Mouse (Mus musculus): Measurements from ENCODE around the gene Cdc42bpa.

The Cdc42bpa gene

DNA sequence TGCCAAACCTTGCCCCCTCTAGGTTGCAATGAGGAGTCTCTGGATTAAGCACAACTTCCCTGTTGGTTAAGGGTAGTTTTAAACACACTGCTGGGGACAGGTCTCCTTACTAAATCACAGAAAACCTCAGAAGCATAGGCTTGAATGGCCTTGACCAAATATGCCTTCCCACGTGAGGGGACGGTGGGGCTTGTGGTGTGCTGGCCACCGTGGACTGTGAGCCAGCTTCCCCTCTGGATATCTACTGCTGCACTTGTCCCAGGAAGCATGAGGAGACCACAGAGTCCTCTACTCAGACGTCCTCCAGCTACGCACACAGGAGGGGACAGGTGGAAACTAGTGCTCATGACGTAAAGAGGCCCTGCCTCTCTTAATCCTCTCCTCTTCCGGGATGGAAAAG, 202.7 kb downstream of the Cdc42bpa start:
- DNase-seq (ENCODE audit: low spot score in 2 of 2) = no peak

DNA sequence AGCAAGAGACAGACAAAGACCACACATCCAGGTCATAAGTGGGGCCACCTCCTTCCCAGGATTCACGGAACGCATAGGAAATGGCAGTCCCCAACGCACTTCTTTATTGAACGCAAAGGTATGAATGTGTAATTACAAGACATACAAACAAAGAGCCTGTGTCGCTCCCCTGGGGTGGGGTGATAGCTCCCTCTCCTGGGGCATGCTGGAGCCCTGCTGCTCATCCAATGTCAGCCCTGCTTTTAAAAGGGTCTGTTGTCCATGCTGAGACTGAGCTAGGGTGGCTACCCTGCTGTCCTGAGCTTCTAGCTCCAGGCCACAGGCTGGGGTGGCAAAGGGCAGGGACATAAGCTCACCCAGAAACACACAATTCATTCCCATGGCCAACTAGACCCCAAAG, 206.3 kb downstream of the Cdc42bpa start:
- DNase-seq (ENCODE audit: low spot score in 2 of 2) = no peak

DNA sequence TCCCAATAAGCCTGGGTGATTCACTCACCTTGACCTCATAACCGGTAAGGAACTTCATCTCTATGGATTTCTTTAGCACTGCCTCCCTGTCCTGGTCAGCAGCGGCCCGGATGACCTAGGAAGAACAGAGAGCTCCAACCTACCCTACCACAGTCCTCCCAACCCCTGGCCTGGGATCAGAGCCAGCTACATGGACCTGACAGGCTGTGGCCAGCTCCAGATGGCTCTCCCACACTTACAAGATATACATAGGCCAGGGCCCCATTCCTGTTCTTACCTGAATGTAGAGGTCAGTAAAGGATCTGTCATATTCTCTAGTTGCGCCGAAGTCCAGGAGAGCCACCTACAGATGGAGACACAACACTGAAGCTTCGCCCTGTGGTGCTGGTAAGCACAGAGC, 208.0 kb downstream of the Cdc42bpa start:
- no peak for DNase-seq (ENCODE audit: low spot score in 2 of 2)

DNA sequence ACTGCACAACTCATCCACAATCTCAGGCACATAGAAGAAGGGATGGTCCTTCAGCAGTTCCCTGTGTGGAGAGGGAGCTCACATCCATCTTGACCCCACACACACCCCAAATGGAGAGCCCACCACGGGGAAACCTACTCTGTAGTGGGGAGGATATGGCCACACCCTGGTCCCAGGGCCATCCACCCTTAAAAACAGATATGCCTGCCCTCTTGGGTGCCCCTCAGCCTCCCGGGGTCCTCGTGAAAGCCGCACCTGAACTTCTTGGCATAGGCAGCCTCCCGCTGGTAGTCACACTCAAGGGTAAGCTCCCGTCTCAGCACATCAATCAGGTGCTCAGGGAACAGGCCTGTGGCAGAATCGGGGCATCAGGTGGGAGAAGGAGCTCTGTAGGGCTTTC, 208.9 kb downstream of the Cdc42bpa start:
- no peak for DNase-seq (ENCODE audit: low spot score in 2 of 2)

DNA sequence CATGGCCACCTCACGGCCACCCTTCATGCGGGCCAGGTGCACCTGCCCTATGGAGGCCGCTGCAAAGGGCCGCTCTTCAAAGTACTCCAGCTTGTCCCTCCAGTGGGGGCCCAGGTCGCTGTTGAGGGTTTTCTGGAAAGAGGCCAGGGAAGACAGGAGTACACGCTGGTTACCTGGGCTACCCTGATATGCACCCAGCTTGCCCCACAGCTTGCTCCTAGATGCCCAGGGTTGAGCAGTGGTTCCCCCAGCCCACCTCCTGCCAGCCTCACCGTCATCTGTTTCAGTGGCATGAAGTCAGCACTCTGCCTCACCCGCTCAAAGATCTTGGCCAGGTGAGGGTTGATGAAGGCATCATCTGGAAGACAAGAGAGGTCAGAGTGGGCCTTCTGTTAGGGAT, 209.8 kb downstream of the Cdc42bpa start:
- no peak for DNase-seq (ENCODE audit: low spot score in 2 of 2)

DNA sequence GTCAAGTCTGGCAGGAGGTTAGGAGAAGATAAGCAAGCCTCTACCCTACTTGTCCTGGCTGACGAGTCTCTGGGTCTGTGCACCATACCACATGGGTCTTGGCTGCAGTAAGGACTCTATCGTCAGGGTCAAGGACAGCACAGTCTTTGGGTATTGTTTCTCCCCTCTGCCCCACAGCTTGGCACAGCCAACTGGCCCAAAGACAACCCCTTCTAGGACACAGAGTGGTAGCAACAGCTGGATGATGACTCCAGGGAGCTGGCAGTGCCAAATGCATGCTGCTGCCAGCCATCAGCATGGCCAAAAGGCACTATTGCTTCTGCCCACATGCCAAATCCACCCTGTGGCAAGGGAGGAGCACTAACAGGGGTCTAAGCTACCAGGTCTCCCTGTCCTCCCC, 211.6 kb downstream of the Cdc42bpa start:
- DNase-seq (ENCODE audit: low spot score in 2 of 2) = no peak

DNA sequence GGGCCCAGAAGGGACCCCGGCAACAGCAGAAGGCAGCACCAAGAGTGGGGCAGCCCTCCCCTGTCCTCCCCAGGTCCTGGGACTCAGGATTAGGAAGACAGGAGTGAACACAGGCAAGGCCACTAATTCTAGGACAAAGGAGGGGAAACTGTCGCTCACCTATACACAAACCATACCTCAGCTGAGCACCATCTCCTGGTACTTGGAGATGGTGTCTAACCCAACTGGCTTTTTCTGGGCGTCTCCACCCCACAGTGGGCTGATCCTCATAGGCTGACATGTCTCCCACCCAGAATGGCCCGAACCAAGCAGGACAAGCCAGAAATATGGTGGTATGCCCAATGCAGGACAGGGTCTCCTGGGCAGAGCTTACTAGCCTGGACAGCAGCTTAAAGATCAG, 212.3 kb downstream of the Cdc42bpa start:
- no peak for DNase-seq (ENCODE audit: low spot score in 2 of 2)

DNA sequence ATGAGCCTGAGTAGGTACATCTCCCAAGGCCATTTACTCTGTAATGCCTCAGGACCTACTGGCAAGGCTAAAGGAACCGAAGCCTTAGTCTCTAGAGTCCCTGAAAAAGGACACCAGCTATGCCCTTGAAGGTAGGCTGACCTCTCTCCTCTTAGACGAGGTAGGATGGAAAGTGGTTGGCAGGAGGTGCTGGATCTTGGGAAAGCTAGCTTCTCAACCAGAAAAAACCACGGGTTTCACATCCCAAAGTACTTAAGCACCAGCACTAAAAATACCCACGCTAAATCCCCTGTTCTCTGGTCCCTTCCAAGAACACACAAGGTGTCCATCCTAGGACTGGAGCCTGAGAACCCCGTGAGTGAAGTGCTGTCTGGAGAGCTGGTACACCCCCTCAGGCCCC, 212.7 kb downstream of the Cdc42bpa start:
- no peak for DNase-seq (ENCODE audit: low spot score in 2 of 2)

DNA sequence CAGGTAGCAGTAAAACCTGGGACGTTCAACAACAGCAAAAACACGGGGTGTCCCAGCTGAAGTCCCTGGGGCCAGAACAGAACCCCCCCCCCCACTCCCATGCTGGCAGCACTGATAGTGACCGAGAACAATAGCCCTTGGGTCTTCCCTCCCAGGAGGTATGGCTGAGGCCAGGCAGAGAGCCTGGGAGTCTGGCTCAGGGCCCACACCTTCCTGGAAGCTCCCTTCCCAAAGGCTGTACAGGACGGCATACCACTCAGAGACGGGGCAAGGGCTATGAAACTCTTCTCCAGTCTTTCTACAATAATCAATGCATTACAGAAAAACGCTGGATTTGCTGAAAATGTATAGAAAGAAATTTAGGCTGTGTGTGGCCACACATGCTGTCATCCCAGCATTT, 214.4 kb downstream of the Cdc42bpa start:
- no peak for DNase-seq (ENCODE audit: low spot score in 2 of 2)

DNA sequence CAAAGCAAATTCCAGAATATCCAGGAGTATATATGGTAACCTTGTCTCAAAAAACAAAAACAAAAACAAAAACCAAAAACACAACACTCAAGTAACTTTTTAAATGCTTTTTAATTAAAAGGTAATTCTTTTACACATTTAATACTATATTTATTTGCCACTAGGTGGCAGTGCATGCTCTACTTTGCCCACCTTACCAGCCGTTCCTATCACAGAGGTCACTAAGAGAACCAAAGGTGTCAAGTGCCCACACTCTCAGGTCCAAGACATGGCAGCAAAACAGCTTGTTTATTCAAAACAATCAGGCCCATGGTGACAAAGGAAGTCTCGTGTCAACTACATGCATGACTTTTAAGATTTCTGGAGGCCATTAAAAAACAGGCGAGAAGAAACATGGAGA, 214.9 kb downstream of the Cdc42bpa start:
- no peak for DNase-seq (ENCODE audit: low spot score in 2 of 2)

DNA sequence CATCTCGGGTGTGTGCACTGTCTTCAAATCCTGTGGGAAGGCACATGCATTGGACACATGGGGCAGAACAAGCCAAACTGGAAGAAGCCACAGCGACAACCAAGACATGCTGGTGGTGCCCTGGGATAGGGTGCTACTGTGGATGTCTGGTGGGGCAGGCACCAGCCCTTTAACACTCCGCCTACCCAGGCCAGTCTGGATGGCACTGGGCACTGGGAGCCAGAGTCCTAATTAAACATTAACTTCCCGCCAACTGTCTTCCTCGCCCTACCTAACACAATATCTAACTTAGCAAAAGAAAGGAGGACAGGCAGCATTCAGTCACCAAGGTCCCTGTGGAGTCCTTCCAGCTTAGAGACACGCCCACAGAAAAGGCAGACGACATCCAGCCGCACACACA, 215.4 kb downstream of the Cdc42bpa start:
- no peak for DNase-seq (ENCODE audit: low spot score in 2 of 2)

DNA sequence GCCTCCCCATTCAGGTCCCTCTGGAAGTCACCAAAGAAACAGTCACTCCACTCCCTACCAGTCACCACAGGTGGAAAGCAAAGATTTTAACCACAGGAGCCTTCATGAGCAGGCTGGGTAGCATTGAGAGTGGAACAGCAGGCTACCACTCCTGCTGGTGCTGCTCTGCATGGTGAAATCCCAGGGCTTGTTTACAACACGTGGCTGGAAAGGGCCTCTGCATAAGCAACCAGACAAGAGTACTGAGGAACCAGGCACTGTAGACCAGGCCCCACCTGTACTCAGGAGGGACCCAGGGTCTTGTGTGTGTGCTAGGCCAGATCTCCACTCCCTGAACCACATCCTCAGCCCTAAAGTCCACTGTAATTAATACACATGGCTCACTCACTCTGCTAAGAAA, 216.5 kb downstream of the Cdc42bpa start:
- no peak for DNase-seq (ENCODE audit: low spot score in 2 of 2)

DNA sequence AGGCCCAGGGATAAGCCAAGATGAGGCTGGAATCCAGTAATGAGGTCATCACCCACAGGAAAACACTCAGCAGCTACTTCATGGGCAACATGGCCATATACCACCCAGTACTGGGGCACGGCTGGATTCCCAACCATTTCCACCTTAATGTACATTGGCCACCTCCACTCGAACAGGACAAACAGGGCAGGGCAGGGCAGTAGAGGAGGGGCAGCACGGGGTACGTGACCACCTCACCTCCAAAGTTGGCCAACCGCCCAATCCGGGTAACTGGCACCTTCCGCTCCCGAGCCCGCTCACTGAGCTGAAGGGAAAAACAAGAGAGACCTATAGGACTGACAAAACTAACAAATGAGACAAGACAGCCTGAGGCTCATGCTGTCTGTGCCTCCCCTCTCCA, 218.1 kb downstream of the Cdc42bpa start:
- no peak for DNase-seq (ENCODE audit: low spot score in 2 of 2)

DNA sequence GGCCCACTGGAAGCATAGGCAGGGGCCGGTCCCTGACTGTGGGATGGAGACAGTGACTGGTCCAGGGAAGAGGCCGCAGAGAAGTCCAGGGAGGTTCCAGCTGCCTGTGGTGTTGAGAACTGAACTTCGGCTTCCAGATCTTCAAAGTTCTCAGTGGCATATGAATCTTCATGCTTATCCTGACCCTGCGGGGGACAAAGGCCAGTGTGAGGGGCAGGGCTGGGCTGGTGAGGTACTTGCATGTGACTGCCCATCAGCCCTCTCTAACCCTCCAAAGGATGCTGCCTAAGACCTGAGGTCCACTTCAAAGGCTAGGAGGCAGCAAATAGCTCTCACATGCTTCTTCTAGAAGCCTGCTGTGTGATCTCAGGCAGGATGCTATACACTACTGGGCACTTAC, 218.8 kb downstream of the Cdc42bpa start:
- no peak for DNase-seq (ENCODE audit: low spot score in 2 of 2)

DNA sequence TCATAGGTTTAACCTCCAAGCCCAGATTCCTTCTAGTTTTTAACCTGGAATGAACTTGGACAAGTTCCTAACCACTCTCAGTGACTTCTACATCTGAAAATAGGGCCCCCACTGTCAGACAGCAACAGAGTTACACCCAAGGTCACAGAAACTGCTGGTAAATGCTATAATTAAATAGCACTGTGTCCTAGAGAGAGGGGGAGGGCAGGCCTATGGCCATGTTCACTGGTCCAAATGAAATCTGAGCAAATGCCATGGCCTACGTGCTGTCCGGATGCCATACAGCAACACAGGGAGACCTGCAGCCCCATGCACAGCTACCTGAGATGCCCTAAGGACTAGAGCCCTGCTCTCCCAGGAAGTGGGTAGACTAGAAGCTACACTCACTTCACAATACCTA, 219.6 kb downstream of the Cdc42bpa start:
- no peak for DNase-seq (ENCODE audit: low spot score in 2 of 2)

DNA sequence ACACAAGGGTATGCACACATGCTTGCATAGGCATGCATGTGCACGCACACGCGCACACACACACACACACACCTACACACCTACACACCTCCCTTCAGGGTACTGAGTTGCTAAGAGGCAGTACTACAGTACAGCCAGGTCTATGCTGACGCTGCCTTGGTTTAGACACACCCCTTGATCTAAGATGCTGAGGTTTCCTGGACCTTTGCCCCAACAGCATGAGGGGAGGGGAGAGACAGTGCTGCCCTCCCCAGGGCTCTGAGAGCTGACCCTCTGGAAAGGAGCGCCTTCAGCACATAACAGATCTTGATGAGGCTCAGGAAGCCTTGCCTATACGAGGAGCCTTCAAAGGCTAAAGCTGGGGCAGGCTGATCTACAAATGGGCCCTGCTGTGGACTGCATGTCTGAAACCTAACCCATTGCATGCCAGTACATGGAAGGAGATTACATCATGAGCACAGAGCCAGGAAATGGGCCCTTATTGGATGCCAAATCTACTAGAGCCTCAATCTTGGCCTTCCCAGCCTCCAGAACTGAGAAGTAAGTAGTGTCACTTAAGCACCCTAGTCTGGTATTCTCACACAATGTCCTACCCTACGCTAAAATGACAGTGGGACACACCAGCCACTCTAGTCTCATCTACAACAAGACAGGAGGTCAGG, 221.2 kb downstream of the Cdc42bpa start:
- DNase-seq (ENCODE audit: low spot score in 2 of 2) = no peak

DNA sequence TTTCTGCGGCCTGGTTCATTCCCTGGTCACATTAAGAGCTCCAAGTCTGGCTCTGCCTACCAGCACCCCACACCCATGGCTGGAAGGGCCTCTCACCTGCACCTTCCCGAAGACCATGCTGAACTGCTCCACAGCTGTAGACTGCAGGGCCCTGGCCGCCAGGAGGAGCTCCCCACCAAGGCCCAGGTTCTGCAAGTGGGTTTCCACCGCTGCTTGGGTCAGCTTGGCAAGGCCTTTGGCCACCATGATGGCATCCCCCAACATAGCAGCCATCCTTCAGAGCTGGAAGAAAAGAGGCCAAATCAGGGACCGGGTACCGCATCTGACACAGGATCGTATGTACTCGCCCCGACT, 221.7 kb downstream of the Cdc42bpa start:
- no peak for DNase-seq (ENCODE audit: low spot score in 2 of 2)

DNA sequence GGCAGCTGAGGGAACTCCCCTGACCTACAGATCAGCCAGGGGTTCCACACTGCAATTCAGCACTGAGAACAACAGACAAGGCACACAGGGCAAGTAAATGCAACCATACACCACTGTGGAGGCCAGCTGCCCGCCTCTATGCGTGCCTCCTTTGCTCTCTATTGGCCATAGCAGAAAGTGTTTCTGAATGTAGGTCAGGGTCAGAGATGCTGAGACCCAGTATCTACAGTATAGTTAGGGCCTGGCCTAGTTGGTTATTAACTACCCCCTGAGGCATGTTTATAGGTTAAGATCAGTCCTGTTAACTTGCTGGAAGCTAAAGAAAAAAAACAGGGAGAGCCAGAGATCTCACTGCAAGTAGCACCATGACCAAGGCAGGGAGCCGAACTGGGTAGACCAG, 222.5 kb downstream of the Cdc42bpa start:
- DNase-seq (ENCODE audit: low spot score in 2 of 2) = no peak

DNA sequence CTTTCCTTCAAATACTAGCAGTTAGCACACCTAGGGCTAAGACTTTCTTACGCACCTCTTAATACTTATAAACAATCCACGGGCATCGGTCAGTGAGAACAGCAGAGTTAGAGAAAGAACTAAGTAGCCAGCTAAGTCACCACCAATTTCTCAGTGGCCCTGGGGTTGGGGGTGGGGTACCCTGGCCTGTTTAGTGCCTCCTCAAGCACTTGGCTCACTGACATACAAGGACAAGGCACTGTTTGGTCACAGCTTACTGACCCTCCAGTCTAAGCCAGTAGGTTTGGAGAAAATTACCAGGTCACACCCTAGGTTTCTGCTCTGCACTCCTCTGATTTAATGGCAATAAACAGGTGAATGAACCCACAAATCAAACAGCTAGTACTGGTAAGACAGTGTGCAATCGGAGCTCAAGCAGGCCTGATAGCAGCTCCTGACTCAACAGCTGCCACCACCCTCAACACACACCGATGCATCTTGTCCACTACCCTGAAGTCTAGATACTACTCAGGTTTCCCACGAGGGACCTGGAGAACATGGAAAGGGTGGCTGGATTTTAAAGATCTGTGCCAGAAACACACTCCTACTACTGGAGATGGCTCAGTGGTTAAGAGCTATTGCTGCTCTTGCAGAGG, 223.4 kb downstream of the Cdc42bpa start:
- no peak for DNase-seq (ENCODE audit: low spot score in 2 of 2)

DNA sequence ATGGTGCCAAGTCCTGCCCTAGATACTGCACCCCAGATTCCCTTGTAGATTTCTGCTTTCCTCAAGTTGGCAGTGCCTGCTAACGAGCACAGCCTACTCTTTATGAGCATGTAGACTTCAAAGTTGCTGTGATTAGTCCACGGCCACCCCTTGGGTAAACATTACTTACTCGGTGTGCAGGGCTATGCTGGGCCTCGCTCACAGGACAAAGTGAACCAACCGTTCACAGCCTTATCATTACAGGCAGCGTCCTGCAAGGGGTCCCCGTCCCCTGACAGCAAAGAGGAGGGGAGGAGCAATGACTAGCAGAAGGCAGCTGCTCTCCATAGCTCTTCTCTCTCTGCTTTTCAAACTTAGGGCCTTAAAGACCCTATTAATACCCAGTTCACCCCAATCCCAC, 224.5 kb downstream of the Cdc42bpa start:
- no peak for DNase-seq (ENCODE audit: low spot score in 2 of 2)

DNA sequence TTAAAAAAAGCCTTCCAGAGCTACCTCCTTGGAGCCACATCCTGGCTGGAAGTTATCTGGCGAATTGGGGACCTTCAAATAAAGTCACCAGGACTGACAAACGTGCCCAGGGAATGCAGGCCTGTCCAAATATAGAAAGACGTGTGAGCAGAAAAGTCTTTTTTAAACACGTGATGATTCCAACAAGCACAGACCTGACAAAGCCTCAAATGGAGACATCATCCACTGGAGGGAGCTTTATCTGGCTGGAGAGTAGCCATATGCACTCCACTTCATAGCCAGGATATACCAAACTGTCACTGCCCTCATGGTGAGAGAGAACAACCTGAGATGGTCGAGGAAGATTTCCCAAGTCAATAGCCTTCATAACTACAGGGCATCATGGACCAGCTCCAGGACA, 225.6 kb downstream of the Cdc42bpa start:
- no peak for DNase-seq (ENCODE audit: low spot score in 2 of 2)

DNA sequence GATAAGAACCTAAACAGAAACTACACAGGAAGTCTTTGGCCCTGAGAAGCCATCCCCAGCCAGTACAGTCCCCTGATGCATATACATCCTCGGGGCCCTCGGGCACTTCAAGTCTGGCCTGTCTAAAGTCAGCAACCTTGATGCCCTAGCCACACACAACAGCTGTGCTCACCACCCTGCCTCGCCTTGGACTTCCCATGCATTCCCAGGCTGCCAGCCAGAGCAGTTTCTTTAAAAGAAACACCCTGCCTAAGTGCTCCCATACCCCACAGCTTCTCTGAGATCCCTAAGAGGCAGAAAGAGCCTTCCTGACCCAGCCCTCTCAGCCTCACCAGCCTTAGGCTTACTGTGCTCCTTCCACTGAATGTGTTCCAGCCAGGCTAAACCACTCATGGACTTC, 226.1 kb downstream of the Cdc42bpa start:
- no peak for DNase-seq (ENCODE audit: low spot score in 2 of 2)

DNA sequence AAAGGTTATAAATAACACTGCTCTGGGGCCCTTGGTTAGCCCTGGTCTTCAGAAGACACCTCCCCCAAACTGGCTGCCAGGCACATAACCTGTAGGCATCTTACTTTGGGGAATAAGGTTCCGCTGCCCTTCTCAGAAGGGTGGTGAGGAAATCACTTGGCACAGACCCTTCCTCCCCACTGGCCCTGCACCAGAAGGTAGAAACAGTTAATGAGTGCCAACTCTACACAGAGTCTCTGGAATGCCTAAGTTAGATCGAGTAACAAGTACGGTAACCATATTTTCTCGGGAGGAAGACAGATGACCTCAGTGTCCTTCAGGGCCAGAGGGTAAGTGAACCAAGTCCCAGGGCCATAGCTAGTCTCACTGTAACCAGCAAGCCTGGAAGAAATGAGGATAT, 228.7 kb downstream of the Cdc42bpa start:
- DNase-seq (ENCODE audit: low spot score in 2 of 2) = no peak

DNA sequence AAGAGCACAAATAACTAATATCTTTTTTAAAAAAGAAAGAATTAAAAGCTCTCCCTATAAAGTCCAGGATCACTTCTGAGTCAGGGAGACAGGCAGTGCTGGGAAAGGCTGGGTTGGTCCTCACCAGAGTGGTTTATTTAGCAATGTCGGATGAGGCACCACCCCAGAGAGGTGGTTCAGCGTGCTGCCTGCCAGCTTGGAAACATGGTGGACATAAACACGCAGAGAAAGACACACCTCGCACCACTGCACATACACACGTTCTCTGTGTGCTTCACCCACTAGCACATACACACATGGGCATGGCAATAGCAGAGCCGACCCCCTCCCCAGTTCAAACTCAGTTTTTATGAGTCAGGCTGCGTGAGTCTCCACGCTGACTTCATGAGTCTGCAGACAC, 230.8 kb downstream of the Cdc42bpa start:
- no peak for DNase-seq (ENCODE audit: low spot score in 2 of 2)

Measured in right cerebral cortex, postnatal 10 days (tissue).